Mouse (Mus musculus) midbrain, embryonic 13.5 days (tissue): ENCODE data around the gene Bend5. TPM values are rescaled to one million over a fixed set of nuclear protein-coding genes. Genes with fewer than 3 reads are reported as not detected.
A peak's percentile ranks its signal among the peaks of the same experiment; 100 is the strongest.

Source experiments
- ATAC-seq: fragments of 200-750 bp; cut with Nextera tagmentation; 2 replicates; pipeline ENCODE4 v1.8.0; 2017; ENCODE audit warnings: mild to moderate bottlenecking, moderate TSS enrichment, moderate library complexity
- H3K27ac ChIP-seq: fragments of 300-500 bp; sonication (generic); 2 replicates; pipeline ENCODE4 v1.5.1; 2015; ENCODE audit warnings: inconsistent platforms, mild to moderate bottlenecking, moderate library complexity
- H3K27me3 ChIP-seq: fragments of 300-500 bp; sonication (generic); 2 replicates; pipeline ENCODE4 v1.6.1; 2015; ENCODE audit warnings: mild to moderate bottlenecking, inconsistent platforms
- H3K36me3 ChIP-seq: fragments of 300-500 bp; sonication (generic); 2 replicates; pipeline ENCODE4 v1.6.1; 2015; ENCODE audit warnings: mild to moderate bottlenecking, inconsistent platforms
- H3K4me1 ChIP-seq: fragments of 300-500 bp; sonication (generic); replicated peaks from 2 replicates; pipeline ENCODE4 v1.6.1; 2015; ENCODE audit warnings: inconsistent platforms
- H3K4me2 ChIP-seq: fragments of 300-500 bp; sonication (generic); replicated peaks from 2 replicates; pipeline ENCODE4 v1.6.1; 2015; ENCODE audit warnings: moderate library complexity, mild to moderate bottlenecking, inconsistent platforms
- H3K4me3 ChIP-seq: fragments of 300-500 bp; sonication (generic); replicated peaks from 2 replicates; pipeline ENCODE4 v1.5.1; 2015; ENCODE audit warnings: mild to moderate bottlenecking, inconsistent platforms
- H3K9ac ChIP-seq: fragments of 300-500 bp; sonication (generic); replicated peaks from 2 replicates; pipeline ENCODE4 v1.6.1; 2015; ENCODE audit warnings: mild to moderate bottlenecking, inconsistent platforms
- H3K9me3 ChIP-seq: fragments of 300-500 bp; sonication (generic); 2 replicates; pipeline ENCODE4 v1.6.1; 2016; ENCODE audit warnings: mild to moderate bottlenecking, inconsistent platforms
- WGBS: fragments of 180-500 bp; shearing (Covaris S2); methylation state at CpG from one replicate; pipeline ENCODE4 v1.1.7; 2015; 5-methylcytosine and 5-hydroxymethylcytosine counted together
- polyA plus RNA-seq: library from polyadenylated mRNA; unstranded; fragments of >200 nt; fragmentation: Nextera tagmentation; extraction: Ambion mirVana; gene quantifications from 2 replicates; pipeline ENCODE4 v1.2.1, GENCODE M21; 2015

Gene Bend5
- polyA plus RNA-seq, 1 experiment from 2014 or later = 71.3 TPM

GRCm38 (mm10) chr4:111417716-111418115 is 2.9 kb downstream of the Bend5 start:
- no peak overlapping the region for H3K9ac ChIP-seq
- H3K4me3 ChIP-seq = no peak overlapping the region
- H3K9me3 ChIP-seq = no peaks in the 10 kb centered on the region
- H3K27me3 ChIP-seq = no peaks in the 10 kb centered on the region
- no peak for ATAC-seq
- peaks cover 51% of the 10 kb centered on the region for H3K4me1 ChIP-seq
- H3K27ac ChIP-seq = no peak overlapping the region
- WGBS = 90% methylated on average over 5 of the region's 5 CpGs
- peaks cover 22% of the 10 kb centered on the region for H3K36me3 ChIP-seq
- H3K4me2 ChIP-seq = peak overlapping the region; percentile 94

DNA sequence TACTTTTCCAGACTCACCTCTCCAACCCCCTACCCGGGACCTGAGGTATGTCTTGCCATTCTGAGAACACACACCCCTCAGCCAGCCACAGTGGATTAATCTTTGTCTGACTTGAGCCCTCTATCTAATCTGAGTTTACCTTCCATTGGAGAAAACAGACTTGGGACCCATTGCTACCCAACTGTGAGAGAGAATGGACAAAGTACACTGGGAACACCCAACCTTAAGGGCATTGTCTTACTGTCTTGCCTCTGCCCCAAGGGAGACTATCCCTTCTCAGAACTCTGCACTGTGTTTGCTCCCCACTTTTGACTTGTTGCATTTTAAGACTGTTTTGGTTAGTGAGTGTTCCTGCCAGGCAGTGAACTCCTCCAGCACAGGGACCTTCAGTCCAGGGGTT is 4.7 kb downstream of the Bend5 start:
- Histone ChIP-seq H3K9ac (no peak overlapping the region), H3K9me3 (no peaks in the 10 kb centered on the region), H3K27ac (no peak overlapping the region), H3K4me3 (no peak overlapping the region), H3K4me2 (no peak overlapping the region), H3K27me3 (no peaks in the 10 kb centered on the region), H3K4me1 (peaks cover 46% of the 10 kb centered on the region), H3K36me3 (peaks cover 22% of the 10 kb centered on the region)
- 96% methylated on average over 1 of the region's 1 CpGs for WGBS
- no peak for ATAC-seq

- ATAC-seq = no peak
- Histone ChIP-seq H3K4me1 (peaks cover 46% of the 10 kb centered on the region), H3K9ac (no peak overlapping the region), H3K36me3 (peaks cover 26% of the 10 kb centered on the region), H3K27ac (no peak overlapping the region), H3K4me3 (no peak overlapping the region), H3K9me3 (no peaks in the 10 kb centered on the region), H3K4me2 (no peak overlapping the region), H3K27me3 (no peaks in the 10 kb centered on the region)
- WGBS = 87% methylated on average over 3 of the region's 3 CpGs
Observed at GRCm38 (mm10) chr4:111420031-111420430, 5.2 kb downstream of the Bend5 start.

- Histone ChIP-seq H3K4me1 (peaks cover 41% of the 10 kb centered on the region), H3K36me3 (peaks cover 30% of the 10 kb centered on the region), H3K9ac (no peak overlapping the region), H3K27me3 (no peaks in the 10 kb centered on the region), H3K9me3 (no peaks in the 10 kb centered on the region), H3K27ac (no peak overlapping the region), H3K4me3 (no peak overlapping the region), H3K4me2 (no peak overlapping the region)
- WGBS = 92% methylated on average over 4 of the region's 4 CpGs
- ATAC-seq = no peak
Observed at GRCm38 (mm10) chr4:111420955-111421354, 6.1 kb downstream of the Bend5 start.

DNA sequence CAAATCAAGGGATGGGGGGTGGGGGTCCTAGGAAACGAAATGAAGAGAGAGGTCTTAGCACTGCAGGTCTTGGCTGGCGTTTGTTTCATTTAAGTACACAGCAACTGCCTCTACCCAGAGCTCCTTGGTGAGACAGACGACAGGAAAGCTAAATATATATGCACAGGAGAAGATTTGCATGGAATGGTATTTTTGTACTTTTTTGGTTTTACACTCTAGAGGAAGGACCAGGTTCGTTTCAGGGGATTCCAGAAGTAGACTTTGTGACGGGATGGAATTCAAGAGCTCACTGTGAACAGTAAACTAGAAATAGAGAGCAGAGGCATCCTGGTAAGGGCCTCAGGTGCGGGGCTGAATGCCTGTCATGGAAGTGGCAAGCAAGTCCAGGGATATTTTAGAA is 7.0 kb downstream of the Bend5 start:
- Histone ChIP-seq H3K27ac (no peak overlapping the region), H3K4me2 (no peak overlapping the region), H3K4me1 (peaks cover 32% of the 10 kb centered on the region), H3K9me3 (no peaks in the 10 kb centered on the region), H3K4me3 (no peak overlapping the region), H3K36me3 (peaks cover 32% of the 10 kb centered on the region), H3K9ac (no peak overlapping the region), H3K27me3 (no peaks in the 10 kb centered on the region)
- 90% methylated on average over 6 of the region's 6 CpGs for WGBS
- no peak for ATAC-seq

GRCm38 (mm10) chr4:111424371-111424950 is 9.7 kb downstream of the Bend5 start:
- H3K9me3 ChIP-seq = no peaks in the 10 kb centered on the region
- no peak overlapping the region for H3K4me2 ChIP-seq
- ATAC-seq = no peak
- WGBS = 92% methylated on average over 1 of the region's 1 CpGs
- peaks cover 19% of the 10 kb centered on the region for H3K4me1 ChIP-seq
- peaks cover 19% of the 10 kb centered on the region for H3K36me3 ChIP-seq
- no peaks in the 10 kb centered on the region for H3K27me3 ChIP-seq
- H3K9ac ChIP-seq = no peak overlapping the region
- no peak overlapping the region for H3K27ac ChIP-seq
- H3K4me3 ChIP-seq = no peak overlapping the region

GRCm38 (mm10) chr4:111425170-111425569 is 10.4 kb downstream of the Bend5 start:
- no peak for ATAC-seq
- H3K27me3 ChIP-seq = no peaks in the 10 kb centered on the region
- H3K4me3 ChIP-seq = no peak overlapping the region
- H3K27ac ChIP-seq = no peak overlapping the region
- H3K4me1 ChIP-seq = peaks cover 12% of the 10 kb centered on the region; the same call in 1 of the 2 replicates
- H3K9ac ChIP-seq = no peak overlapping the region
- no peak overlapping the region for H3K4me2 ChIP-seq
- H3K9me3 ChIP-seq = no peaks in the 10 kb centered on the region
- H3K36me3 ChIP-seq = peaks cover 16% of the 10 kb centered on the region
- 86% methylated on average over 6 of the region's 6 CpGs for WGBS

DNA sequence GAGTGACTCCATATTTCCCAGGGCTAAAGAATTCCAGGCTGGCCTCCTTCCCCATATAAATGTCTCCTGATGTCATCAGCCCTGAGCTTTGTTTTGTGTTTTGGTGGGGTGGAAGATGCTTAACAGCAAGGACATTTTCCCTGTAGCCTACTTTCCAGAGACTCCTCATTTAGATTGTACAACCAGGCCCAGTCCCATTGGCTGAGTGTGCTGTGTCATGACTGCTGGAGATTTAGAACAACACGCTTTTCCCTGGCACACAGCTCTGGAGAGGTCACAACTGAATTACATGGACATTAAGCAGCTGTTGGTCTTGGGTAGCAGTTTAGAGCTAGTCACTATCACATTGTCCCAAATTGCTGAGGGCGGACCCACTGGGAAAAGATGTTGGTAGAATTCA is 16.4 kb downstream of the Bend5 start:
- Histone ChIP-seq H3K4me2 (no peak overlapping the region), H3K4me3 (no peak overlapping the region), H3K36me3 (peaks cover 55% of the 10 kb centered on the region), H3K9me3 (no peaks in the 10 kb centered on the region), H3K27me3 (no peaks in the 10 kb centered on the region), H3K4me1 (peaks cover 12% of the 10 kb centered on the region; the same call in 1 of the 2 replicates), H3K9ac (no peak overlapping the region), H3K27ac (no peak overlapping the region)
- no peak for ATAC-seq
- WGBS = 92% methylated on average over 2 of the region's 2 CpGs

- H3K27me3 ChIP-seq = no peaks in the 10 kb centered on the region
- no peak overlapping the region for H3K27ac ChIP-seq
- no peaks in the 10 kb centered on the region for H3K9me3 ChIP-seq
- H3K36me3 ChIP-seq = peaks cover 63% of the 10 kb centered on the region
- H3K4me1 ChIP-seq = peaks cover 13% of the 10 kb centered on the region
- no peak for ATAC-seq
- no peak overlapping the region for H3K4me3 ChIP-seq
- 67% methylated on average over 5 of the region's 5 CpGs for WGBS
- H3K4me2 ChIP-seq = no peak overlapping the region
- H3K9ac ChIP-seq = no peak overlapping the region
Observed at GRCm38 (mm10) chr4:111432013-111432412, 17.2 kb downstream of the Bend5 start.

DNA sequence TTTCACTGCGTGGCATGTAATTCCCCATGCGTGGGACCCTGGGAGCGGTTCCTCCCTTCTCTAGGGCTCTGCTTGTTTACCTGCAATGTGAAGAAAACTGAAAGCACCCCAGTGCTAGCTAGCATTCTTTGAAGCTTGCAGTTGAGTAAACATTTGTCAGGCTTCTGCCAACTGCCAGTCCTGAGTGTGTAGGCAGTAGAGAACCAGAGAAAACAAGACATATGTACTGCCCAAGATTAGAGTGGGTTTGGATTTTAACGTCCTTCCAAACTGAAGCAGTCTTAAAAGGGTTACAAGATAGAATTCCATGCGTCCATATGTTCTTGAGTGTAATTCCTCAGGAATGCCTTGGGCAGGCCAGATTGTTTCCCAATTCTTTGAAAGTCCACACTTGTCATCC is 17.6 kb downstream of the Bend5 start:
- no peak for ATAC-seq
- Histone ChIP-seq H3K36me3 (peaks cover 67% of the 10 kb centered on the region), H3K9ac (no peak overlapping the region), H3K4me2 (no peak overlapping the region), H3K4me1 (peaks cover 16% of the 10 kb centered on the region), H3K27ac (no peak overlapping the region), H3K9me3 (no peaks in the 10 kb centered on the region), H3K4me3 (no peak overlapping the region), H3K27me3 (no peaks in the 10 kb centered on the region)
- 89% methylated on average over 5 of the region's 5 CpGs for WGBS

- H3K27ac ChIP-seq = no peak overlapping the region
- no peak overlapping the region for H3K4me3 ChIP-seq
- H3K9ac ChIP-seq = no peak overlapping the region
- peaks cover 62% of the 10 kb centered on the region for H3K4me1 ChIP-seq
- no peaks in the 10 kb centered on the region for H3K9me3 ChIP-seq
- ATAC-seq = no peak
- 62% methylated on average over 1 of the region's 1 CpGs for WGBS
- peaks cover 22% of the 10 kb centered on the region for H3K36me3 ChIP-seq
- no peaks in the 10 kb centered on the region; the same call in 1 of the 2 replicates for H3K27me3 ChIP-seq
- H3K4me2 ChIP-seq = no peak overlapping the region
Observed at GRCm38 (mm10) chr4:111441709-111442108, 26.9 kb downstream of the Bend5 start.

- no peak overlapping the region for H3K4me2 ChIP-seq
- H3K9ac ChIP-seq = 0 out of 2 replicates have a peak overlapping the region, but pooled peaks have one; percentile 0
- ATAC-seq = no peak
- H3K27ac ChIP-seq = peak overlapping the region; percentile 82; the same call in 1 of the 2 replicates
- no peaks in the 10 kb centered on the region for H3K9me3 ChIP-seq
- WGBS = 76% methylated on average over 1 of the region's 1 CpGs
- H3K36me3 ChIP-seq = 0 out of 2 replicates have a peak, but pooled peaks cover 13% of the 10 kb centered on the region
- H3K27me3 ChIP-seq = peaks cover 4% of the 10 kb centered on the region; the same call in 1 of the 2 replicates
- H3K4me3 ChIP-seq = no peak overlapping the region
- H3K4me1 ChIP-seq = peaks cover 56% of the 10 kb centered on the region
Observed at GRCm38 (mm10) chr4:111442435-111443238, 27.8 kb downstream of the Bend5 start.
